Mouse (Mus musculus): ENCODE results near the gene Tmem252. TPM values are rescaled to one million over a fixed set of nuclear protein-coding genes. Genes with fewer than 3 reads are reported as not detected.

The Tmem252 gene
- total RNA-seq (2021) = under 1 TPM; 0.24 to 0.51 TPM
- long read RNA-seq, experiment 1, partial matches to known transcripts = 0 of 1 reads
- long read RNA-seq, experiment 1, other reads (novel, unspliced or antisense) = 1 of 1 reads
- long read RNA-seq, experiment 2, full-length matches to known transcripts = 6 of 6 reads
- long read RNA-seq, experiment 2, partial matches to known transcripts = 0 of 6 reads
- long read RNA-seq, experiment 2, other reads (novel, unspliced or antisense) = 0 of 6 reads

DNA sequence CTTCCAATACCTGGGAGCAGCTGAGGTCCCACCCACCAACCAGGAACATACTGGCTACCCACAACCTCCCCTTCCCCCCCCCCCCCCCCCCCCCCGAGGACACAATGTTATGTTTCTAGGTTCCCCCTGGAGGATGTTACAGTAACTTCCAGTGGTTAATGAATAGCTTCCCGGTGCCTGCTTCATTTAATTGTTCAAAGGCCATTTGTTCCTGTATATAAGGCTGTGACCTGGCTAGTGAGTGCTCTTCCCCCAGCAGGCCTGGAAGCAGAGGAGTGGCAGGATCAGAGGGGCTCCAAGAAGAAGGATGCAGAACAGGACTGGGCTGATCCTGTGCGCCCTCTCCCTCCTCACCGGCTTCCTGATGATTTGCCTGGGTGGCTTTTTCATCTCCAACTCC, at the start of gene Tmem252:
Gene Tmem252 (plus strand): TSS at position 247 of the 400 bp plus-strand sequence.
- DNase-seq = no peak

DNA sequence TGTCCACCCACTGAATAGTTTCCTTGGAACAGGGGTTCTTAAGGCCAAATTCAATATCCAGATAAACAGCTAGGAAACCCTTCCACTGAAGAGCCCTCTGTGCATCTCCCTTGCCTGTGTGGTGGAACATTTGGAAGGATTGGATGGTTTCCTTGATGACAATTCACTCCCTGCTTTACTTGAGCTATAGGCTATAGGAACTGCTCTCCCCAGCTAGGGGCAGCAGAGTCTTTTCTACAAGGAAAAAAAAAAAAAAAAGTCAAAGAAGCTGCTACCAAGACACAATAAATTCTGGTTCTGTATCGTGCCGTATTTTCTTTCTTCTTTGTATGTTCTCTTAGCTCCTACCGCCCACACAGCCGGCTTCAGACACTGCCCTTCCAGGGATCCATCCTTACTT, 45.8 kb upstream of the Tmem252 start:
- DNase-seq = no peak

DNA sequence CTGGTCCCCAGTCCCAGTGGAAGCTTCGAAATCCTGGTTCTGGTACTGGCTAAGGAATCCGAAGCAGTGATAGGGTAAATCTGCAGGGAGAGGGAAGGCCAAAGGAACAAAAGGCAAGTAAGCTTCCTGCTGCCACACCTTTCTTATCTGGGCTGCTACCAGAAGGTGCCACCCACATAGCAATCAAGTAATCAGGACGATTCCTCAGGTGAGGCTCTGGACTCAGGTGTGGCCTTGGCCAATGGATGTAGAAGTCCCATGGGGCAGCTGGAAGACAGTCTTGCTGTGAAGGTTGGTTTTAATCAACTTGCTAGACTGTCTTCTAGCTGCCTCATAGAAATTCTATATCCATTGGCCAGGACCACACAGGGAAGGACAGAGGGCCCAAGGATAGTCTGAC, 40.8 kb upstream of the Tmem252 start:
- DNase-seq = no peak

DNA sequence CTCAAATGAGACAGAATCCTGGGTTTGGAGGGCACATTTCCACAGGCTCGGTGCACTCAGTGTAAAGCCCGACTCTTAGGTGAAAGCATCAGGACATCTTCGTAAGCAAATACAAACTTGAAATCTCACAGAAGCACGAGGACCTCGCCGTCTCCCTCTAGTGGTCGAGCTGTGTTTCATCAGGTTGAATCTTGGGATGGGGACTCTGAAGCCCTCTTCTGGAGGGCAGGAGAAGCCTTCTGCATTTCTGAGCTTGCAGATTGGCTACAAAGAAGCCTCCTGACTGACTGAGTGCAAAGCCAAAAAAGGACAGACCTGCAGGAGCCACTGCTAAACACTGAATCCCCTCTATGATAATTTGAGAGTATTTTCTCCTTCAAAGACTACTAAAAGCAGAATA, 39.2 kb upstream of the Tmem252 start:
- DNase-seq = peak; percentile 81

DNA sequence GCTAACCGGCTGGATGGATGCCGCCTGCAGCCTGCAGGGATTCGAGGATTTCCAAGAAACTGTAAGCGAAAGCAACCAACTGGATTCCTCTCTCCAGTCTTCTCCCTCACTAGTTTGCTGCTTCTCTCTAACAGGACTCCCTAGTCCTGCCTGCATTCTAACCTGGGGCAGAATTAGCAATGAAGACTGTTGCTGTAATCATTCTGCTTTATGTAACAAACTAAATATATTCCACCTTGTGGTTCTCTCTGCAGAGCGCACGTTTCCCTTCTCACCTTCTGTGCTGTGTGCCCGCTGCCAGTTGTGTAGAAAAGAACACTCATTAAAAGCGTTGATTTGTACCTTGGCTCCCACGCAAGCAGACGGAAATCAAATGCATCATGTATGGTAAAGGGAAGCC, 37.2 kb upstream of the Tmem252 start:
- DNase-seq = no peak

DNA sequence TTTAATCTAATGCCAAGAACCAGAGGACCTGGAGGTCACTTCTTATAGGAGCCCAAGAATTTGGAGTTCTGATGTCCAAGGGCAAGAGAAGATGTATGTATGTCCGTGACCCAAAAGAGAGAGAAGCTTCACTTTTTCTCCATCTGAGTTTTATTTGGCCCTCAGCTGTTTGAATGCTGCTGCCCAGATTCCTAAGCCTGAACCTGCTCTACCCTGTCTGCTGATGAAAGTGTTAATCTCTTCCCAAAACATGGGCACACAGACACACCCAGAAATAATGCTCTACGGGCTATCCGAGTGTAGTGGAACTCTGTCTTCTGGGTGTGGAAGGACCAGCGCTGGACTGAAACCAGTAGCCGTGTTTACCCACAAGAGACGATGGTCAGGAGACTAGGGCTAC, 35.8 kb upstream of the Tmem252 start:
- DNase-seq = no peak

DNA sequence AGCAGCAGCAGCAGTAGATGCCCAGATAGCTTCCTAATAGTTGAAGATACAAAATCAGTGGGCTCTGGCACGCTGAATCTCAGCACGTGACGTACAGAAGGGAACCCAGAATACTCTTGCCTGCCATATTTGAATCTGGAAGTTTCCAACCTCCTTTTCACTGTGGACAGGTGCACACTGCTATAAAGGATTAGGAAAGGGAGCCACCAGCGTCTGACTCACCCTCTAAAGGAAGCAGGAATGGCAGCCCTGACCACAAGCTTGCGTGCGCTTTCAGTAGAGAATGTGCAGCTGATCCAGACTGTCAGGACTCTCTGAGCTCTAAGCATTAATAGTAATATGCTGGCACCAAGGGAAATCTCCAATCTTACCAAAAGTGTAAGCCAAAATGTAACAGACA, 32.8 kb upstream of the Tmem252 start:
- DNase-seq = no peak

DNA sequence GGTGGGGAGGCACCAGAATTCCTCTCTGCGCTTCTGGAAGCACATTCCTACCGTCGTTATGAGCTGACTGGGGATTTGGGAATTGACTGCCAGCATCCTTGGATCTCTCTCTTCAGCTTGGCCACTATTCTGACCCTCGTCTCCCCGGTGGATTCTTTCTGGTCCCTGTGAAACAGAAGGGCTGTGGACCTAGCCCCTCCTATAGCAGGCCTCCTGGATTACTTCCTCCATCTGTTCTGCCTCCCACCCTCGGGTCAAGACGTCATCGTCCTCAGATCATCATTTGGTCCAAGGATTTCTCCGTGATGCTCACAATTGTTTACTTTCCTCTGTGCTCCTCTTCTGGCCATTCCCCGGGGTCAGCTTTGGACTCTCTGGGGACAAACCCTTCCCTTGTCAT, 28.8 kb upstream of the Tmem252 start:
- no peak for DNase-seq

DNA sequence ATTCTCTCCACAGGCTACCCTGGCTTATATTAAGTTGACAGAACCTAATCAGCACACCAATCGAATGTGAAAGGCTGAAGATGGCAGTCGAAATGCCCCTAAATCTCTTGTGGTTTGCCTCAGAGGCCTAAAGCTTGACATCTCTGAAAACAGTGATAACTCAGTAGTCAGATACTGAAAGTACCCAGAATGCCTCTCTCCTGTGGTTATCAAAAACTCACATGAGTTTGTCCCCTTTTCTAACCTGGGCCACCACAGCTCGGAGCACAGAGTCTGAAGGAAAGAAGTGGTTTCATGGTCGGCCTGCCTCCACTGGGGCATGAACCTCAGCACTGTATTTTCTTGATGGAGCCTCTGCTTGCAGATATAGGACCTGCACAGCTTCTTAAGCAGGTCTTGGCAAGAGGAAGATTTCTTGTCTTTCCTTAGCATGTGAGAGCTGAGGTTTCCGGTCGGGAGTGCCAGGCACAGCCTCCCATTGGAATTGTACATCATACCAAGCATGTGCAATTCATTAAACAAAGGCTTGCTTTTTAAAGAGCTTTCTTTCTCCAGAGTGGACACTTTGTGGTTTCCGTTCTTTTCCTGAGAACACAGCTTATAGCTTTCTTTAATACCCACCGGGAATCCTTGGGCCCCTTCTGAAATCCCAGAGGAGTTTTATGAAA, 27.5 kb upstream of the Tmem252 start:
- no peak for DNase-seq

DNA sequence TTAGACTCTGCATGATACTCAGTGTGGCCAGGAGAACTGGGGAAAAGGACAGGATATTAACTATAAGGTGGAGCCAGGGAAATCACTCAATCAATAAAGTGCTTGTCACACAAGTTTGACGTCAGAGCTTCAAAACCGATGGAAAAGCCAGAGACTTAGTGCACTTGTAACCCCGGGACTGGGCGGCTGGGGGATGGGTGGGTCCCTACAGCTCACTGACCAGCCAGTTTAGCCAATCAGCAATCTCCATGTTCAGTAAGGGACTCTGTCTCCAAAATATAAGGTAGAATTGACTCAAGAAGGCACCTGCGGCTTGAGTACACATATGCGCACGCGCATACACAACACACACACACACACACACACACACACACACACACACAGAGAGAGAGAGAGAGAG, 25.8 kb upstream of the Tmem252 start:
- no peak for DNase-seq

DNA sequence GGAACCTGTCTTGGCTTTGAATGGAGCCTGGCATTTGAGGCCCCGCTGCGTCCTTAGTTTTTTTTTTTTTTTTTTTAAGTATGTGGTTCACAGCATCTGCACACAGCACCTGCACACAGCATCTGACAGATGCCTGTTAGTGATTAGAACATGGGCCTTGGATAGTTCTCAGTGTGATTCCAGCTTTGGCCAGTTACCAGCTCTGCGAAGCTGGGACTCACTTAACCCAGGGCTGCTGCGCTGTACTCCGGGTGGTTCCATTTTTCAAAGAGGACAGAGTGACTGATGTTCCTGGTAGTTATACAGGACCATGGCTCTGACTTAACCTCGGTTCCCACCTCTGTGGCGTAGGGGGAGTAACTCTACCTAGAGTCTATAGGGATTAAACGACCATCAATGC, 23.4 kb upstream of the Tmem252 start:
- DNase-seq = no peak

DNA sequence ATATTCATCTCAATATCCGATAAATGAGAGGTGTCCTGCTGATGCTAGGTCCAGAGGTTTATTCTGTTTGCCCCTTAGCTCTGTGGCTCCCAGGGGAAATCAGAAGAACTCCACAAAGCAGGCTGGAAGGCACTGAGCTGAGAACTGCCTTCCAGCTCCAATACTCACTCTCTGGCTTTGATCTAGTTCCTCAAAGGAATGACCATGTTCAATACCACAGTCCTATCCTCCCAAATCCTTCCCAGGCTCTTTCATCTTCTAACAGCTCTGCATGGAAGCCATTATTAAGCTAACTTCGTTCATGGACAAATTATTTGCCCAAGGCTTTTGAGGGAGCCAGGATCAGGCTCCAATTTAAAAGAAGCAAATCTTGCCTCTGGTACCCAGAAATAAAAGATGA, 22.2 kb upstream of the Tmem252 start:
- DNase-seq = no peak

DNA sequence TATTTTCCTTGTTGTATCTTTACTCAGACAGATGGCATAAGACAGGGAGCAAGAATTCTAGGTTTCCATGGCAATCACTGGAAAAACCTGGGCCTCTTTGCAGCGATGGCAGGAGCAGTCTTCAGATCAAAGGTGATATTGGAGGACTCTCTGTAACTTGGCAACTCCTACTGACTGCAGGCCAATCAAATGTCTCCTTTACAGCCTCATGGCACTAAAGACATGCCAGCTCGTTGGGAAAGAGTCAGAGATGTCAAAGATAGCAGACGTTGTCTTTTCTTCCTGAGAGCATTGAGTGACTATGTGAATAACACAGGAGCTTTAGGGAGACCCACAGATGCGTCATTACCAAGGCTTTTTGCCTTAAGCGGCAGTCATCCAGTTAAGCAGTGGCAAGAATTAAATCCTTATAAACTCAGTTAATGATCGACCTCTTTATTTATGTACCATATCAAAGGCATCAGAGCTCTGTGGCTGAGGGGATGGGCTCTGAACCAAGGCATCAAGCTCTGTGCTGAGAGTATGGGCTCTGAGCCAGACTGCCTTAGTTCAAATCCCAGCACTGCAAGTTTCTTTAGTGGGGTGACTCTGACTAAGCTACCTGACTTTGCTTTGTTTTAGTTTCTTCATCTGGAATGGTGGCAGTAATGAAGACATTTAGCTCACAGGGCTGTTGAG, 21.3 kb upstream of the Tmem252 start:
- DNase-seq = no peak

DNA sequence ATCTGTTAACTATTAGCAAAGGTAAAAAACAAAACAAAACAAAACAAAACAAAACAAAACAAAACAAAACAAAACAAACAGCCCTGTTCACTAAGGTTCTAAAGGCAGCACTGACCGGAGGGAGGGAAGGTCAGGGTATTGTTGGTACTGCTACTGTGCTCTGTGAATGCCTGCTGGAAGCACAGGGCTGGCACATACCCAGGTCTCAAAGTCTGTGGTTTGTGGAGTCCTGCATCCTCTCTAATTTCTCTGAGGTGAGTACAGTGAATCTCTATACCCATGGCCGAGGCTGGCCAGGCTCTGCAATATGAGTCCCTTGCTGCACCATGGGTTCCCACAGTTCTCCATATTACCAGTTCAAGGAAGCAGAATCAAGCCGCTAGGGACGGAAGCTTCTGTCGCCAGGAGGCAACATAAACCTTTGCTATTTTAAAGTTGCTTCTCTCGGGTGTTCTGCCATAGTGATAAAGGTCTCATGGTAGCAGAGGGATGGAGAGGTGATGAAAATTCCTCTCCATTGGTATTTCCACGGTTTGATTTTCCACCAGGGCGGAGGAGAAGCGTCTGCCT, 20.5 kb upstream of the Tmem252 start:
- DNase-seq = no peak

DNA sequence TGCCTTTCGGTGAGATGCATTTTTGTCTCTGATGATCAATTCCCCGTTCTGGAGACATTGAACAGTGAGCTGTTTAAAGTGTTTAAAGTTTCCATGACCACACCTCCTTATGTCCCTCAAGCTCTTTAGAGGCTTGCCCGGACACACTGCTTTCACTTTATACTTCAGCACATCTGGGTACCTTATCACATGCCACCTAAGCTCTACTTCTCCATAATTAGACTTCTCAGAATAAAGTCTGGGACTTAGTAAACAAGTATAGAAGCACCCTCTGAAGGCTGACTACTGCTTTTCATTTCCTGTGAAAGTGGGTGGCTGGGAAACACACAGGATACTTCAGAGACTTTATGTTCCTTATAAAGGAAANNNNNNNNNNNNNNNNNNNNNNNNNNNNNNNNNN, 16.8 kb upstream of the Tmem252 start:
- DNase-seq = no peak

DNA sequence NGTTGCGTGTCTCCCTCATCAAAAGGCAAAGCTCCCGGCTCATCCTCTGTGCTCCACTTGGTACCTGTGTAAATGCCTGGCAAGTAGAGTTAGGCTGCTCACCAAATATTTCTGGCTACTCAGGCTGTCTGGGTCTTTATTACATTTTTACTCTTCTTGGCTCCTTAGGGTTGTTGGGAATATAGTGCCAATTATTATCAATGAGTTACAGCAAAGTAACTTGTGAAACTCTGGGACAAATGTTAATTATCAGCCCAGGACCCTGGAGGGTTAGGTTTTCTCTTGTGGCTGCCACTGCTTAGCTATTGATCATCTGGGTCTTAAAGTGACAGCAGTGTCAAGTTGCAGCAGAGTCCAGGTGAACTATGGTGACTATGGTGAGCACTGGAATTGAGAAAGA, 11.5 kb upstream of the Tmem252 start:
- no peak for DNase-seq

DNA sequence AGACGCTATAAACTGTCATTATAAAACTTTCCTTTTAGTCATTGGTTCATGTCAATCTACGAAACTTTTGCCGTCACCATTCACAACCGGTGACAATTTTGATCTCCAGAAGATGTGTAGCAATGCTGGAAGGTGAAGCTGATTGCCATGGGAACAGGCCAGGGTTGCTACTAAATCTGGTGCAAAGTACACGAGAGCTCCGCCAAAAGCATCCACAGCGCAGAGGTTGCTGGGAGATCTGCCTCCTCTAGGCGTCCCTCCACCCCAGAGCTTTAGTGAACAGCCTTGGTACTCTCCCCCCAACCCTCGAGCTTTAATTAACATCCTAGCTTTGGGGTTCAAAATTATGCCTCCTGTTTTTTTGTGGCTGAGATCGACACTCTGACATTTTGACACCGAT, 8.0 kb upstream of the Tmem252 start:
- DNase-seq = no peak

DNA sequence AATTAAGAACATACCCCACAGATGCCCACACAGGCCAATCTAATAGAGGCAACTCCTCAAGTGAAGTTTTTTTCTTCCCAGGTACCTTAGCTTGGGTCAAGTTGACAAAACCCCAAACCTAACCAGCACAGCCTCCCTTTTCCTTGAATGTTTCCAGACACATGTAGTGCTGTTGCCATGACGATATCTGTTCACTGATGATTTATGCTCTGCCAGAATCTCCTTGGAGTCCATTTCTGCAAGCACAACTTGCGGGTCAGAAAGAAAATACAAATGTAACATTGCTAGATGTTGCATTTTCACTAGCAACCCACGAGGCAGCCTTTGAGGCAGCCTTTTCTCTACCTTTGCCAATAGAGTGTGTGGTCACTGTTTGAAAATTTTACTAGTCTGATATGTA, 6.3 kb upstream of the Tmem252 start:
- no peak for DNase-seq

DNA sequence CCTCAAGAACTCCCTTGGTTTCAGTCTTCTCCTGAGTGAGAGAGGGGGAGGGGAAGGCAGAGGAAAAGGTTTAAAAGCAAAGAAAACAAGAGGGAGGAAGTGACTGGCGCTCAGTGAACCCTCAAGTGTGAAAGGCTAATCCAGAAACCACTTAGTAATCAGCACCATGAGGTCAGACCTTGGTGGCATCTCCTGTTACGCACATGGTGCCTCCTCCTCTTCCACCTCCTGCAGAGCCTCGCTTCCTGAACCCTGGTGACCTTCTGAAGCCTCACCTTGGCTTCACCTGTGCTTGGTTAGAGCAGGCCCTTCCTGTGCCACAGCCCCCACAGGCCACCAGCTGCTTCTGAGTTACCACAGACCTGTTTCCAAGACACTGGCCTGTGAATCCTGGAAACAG, 2.2 kb upstream of the Tmem252 start:
- DNase-seq = no peak

DNA sequence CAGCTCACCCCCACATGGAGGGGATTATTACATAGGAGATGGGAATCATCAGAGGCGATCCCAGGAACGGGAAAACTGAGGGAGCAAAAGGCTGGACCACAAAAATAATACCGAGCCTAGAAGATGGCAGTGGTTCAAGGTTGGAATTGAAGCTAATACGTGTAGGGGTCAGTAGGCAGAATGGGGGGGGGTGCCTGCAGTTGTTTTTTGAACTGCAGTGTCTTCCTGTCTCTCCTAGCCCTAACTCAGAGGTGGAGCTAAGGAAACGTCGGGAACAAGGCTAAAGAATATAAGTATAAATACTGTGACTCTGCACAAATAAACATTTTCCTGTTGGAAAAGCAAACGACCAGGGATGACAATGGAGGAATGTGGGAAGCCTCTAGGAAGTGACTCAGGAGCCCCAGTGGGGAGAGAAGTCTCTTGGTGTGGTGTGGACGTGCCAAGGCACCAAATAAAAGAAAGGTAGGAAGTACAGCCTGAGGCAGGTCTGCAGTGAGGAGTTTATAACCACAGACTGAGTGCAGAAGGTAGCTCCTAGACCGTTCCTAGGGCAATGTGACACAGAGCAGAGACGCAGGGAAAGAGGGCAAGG, 1.3 kb upstream of the Tmem252 start:
- no peak for DNase-seq

DNA sequence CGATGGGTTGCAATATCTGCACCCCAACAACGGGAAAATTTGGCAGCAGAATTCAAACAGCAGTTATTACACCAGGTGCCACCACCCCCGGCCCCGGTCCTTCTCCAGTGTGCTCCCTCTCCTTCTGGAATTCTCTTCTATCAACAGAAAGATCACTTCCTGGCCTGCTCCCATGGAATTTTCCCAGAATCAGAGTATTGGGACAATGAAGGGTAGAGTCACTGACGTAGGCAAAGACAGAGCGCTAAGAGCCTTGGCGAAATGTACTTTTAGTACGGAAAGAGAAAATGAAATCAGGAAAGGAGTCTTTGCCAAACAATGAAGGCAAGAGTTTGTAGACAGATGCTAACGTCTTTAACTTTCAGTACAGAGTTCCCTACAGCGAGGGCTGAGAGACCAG, 477 bp upstream of the Tmem252 start:
- no peak for DNase-seq

DNA sequence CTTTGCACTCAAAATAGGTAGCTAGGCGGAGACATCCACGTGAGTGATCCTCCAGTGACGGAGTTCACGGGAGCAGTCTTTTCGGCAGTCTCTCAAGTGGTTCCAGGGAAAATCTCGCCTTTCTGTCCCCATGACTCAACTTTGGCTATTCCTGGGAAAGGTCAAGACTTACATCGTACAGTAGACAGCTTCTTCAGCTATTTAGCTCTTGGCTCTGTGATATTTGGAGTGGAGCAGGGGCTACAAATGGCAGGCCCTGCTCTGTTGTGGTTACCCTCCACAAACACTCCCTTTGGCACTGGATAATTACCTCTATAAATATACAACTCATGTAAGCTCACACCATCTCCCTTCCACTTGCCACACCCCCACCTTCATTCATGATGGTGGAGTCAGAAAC, 2.6 kb downstream of the Tmem252 start:
- DNase-seq = no peak
